In the genomic region with DNA sequence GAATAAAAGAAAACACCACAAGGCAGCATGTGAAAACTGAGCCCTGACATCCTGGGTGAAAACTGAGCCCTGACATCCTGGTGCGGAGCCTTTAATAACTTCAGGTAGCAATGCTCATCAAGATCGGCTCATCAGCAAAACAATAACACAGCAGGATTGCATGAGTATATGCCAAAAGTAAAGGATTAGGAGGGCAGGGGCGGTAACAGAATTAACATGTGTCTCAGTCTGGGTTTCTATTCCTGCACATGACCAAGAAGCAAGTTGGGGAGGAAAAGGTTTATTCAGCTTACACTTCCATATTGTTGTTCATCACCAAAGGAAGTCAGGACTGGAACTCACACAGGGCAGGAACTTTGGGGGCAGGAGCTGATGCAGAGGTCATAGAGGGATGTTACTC, we compare ENCODE assay signal across 26 mouse cellular contexts.
A peak's percentile ranks its signal among the peaks of the same experiment; 100 is the strongest.
DNase-seq lines count a peak whose midpoint lies in the region; ATAC-seq lines count a peak whose summit lies in the region.
"Had no signal": no experiment of that assay in that cellular context is flagged by ENCODE, and none has a peak within 500 bp of the region (broad histone marks: within the 10 kb centered on the region; RNA-seq: fewer than 3 reads in every experiment).

No protein-coding gene starts in this region.

- no peaks in the 10 kb centered on the region for H3K27me3 ChIP-seq in neural tube, embryonic 11.5 days (ENCODE audit: control insufficient read depth, insufficient read depth, low read length)
- H3K27me3 ChIP-seq: CH12.LX, Patski had no signal

- ATAC-seq in neural tube, embryonic 11.5 days (ENCODE audit: insufficient read depth, low FRiP score, low TSS enrichment): no peak
- ATAC-seq: activated CD4-positive, CD25-positive, alpha-beta regulatory T cell, adult 4 months; CD4-positive, CD25-positive, alpha-beta regulatory T cell, adult 4 months; Patski had no signal

- no peak overlapping the region for H3K27ac ChIP-seq in neural tube, embryonic 11.5 days (ENCODE audit: low read depth, low read length)

- peak; percentile 5 for DNase-seq in neural tube, embryonic 11.5 days (ENCODE audit: low spot score)
- no peak for DNase-seq in neural tube, embryonic 10.5 days (ENCODE audit: extremely low spot score, low spot score)
- DNase-seq in ES-CJ7 (ENCODE audit: low read depth, low spot score) (peak; percentile 53), R1 (ENCODE audit: low read depth, low spot score) (peak; percentile 87), ZHBTc4 (ENCODE audit: low read depth, low spot score) (peak; percentile 39)
- DNase-seq in spleen, adult 12 weeks (ENCODE audit: low spot score): no peak
- DNase-seq in right cerebral cortex, postnatal 14 days: no peak
- DNase-seq in adrenal gland, adult 18-20 months (ENCODE audit: low spot score in 2 of 2): no peak
- DNase-seq: adrenal gland, adult 2 months; adrenal gland, adult 8-10 months; adrenal gland, postnatal 10 days; adrenal gland, postnatal 14 days; adrenal gland, postnatal 25 days; adrenal gland, postnatal 36 days; B cell, adult 2 months; cerebellum, adult 11 months; cerebellum, adult 11-12 months; cerebellum, adult 18-20 months; cerebellum, adult 2 months; cerebellum, adult 8-10 months; cerebellum, adult 9-10 months had no signal

- H3K4me1 ChIP-seq in neural tube, embryonic 11.5 days (ENCODE audit: control insufficient read depth, insufficient read depth, low read length): no peaks in the 10 kb centered on the region

- H3K4me2 ChIP-seq in neural tube, embryonic 11.5 days (ENCODE audit: low read depth): no peak overlapping the region

- no peak overlapping the region for H3K4me3 ChIP-seq in neural tube, embryonic 11.5 days (ENCODE audit: low read depth, low read length)

- H3K9ac ChIP-seq in neural tube, embryonic 11.5 days (ENCODE audit: low read length): no peak overlapping the region

- H3K9me3 ChIP-seq in neural tube, embryonic 11.5 days (ENCODE audit: control insufficient read depth, low read length): no peaks in the 10 kb centered on the region

- H3K36me3 ChIP-seq in neural tube, embryonic 11.5 days (ENCODE audit: control insufficient read depth, insufficient read depth, low read length): no peaks in the 10 kb centered on the region
- H3K36me3 ChIP-seq: G1E had no signal

- WGBS in neural tube, embryonic 11.5 days: 85% methylated on average over 3 of the region's 3 CpGs

Comparison
In these comparisons a context has a peak if more than half of its experiments do, and no peak if none do; other contexts are left out.
1. DNase-seq: peak in neural tube, embryonic 11.5 days (single experiment), ES-CJ7 (single experiment), R1 (single experiment) and ZHBTc4 (single experiment); none in neural tube, embryonic 10.5 days (single experiment), spleen, adult 12 weeks (single experiment), right cerebral cortex, postnatal 14 days (single experiment) and adrenal gland, adult 18-20 months (0 of 2).